Mouse (Mus musculus): ENCODE results near the gene Chpt1. TPM values are rescaled to one million over a fixed set of nuclear protein-coding genes. Genes with fewer than 3 reads are reported as not detected.

Chpt1 gene
- polyA plus RNA-seq, 1 experiment = 28.7 TPM

DNA sequence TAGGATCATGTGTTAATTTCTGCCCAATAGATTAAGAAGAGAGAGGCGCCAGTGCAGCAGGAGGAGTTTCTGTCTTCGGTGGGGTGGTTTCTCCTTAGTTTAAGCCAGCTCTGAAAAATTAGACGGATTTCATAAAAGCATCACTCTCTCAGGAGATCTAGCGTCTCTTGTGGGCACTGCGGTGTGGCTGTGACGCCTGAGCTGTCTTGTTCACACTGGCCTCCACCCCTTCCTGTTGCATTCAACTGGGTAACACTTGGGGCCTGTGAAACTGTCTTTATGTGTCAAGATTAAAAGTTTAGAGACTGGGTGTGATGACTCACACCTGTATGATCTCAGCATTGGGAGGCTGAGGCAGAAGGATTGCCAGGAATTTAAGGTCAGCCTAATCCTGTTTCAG lies 75.9 kb downstream of the Chpt1 start:
- H3K27ac ChIP-seq (ENCODE audit: control insufficient read depth, insufficient read depth, low read length) = no peak overlapping the region
- no peak for TF ChIP-seq CTCF (IDR thresholded peaks at IDR 0.05; ENCODE audit: borderline replicate concordance, control insufficient read depth, extremely low read depth, insufficient read depth, low read length, poor library complexity)
- TF ChIP-seq POLR2A (IDR thresholded peaks at IDR 0.05; ENCODE audit: control insufficient read depth, extremely low read depth, insufficient read depth, low read length, poor library complexity) = no peak
- no peaks in the 10 kb centered on the region for H3K27me3 ChIP-seq (ENCODE audit: control insufficient read depth, insufficient read depth, low read length)
- 98% methylated on average over 6 of the region's 6 CpGs for WGBS
- no peak for DNase-seq
- no peaks in the 10 kb centered on the region for H3K4me1 ChIP-seq (replicated peaks; ENCODE audit: control insufficient read depth, insufficient read depth, low read length)
- peaks cover 15% of the 10 kb centered on the region for H3K36me3 ChIP-seq (ENCODE audit: control insufficient read depth, insufficient read depth, low read length)
- H3K4me3 ChIP-seq (ENCODE audit: control insufficient read depth, insufficient read depth, low read length) = no peak overlapping the region

DNA sequence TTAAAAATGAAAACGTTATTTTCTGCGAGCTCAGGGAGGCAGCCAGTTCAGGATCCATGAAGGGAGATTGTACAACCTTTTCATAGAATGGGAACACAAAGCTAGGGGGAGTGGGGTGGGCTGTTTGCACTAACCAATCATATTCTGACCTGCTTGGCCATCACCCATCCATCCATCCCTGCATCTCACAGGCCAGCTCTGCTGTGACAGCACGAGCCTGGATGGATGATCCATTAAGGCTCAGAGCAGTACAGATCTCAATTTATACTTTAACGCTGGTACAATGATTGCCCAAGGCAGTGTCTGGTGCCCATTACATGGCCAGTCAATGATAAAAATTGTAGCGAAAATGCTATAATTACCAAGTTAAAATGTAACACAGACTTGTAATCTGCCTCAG lies 77.0 kb downstream of the Chpt1 start:
- 81% methylated on average over 5 of the region's 5 CpGs for WGBS
- no peak overlapping the region for H3K27ac ChIP-seq (ENCODE audit: control insufficient read depth, insufficient read depth, low read length)
- peaks cover 16% of the 10 kb centered on the region for H3K36me3 ChIP-seq (ENCODE audit: control insufficient read depth, insufficient read depth, low read length)
- no peak overlapping the region for H3K4me3 ChIP-seq (ENCODE audit: control insufficient read depth, insufficient read depth, low read length)
- no peaks in the 10 kb centered on the region for H3K27me3 ChIP-seq (ENCODE audit: control insufficient read depth, insufficient read depth, low read length)
- H3K4me1 ChIP-seq (replicated peaks; ENCODE audit: control insufficient read depth, insufficient read depth, low read length) = no peaks in the 10 kb centered on the region
- DNase-seq = no peak
- no peak for TF ChIP-seq CTCF (IDR thresholded peaks at IDR 0.05; ENCODE audit: borderline replicate concordance, control insufficient read depth, extremely low read depth, insufficient read depth, low read length, poor library complexity)
- TF ChIP-seq POLR2A (IDR thresholded peaks at IDR 0.05; ENCODE audit: control insufficient read depth, extremely low read depth, insufficient read depth, low read length, poor library complexity) = no peak

DNA sequence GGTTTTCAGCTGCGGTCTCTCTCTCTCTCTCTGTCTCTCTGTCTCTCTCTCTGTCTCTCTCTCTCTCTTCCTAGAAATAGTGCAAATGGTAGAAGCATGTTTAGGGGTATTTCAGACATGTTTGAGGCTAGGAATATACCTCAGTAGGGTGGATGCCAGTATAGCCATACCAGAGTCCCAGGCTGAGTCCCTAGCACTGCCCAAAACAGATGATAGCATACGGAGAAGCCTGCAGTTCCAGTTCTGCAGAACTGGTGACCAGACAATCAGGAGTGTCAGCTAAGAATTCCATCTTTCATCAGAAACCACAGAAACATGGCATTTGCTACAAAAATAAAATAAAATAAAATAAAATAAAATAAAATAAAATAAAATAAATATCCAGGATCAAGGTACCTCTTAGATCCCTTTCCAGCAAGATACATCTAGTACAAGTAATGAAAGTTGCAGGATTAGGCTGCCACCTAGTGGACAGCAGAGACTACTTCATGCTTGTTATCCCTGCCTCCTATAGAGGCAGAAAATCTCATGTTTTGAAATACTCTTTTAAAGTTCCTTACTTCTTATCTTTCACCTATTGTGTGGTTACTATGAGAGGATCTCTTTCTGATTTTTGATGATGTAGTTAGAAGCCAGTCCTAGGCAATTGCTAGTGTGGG lies 77.6 kb downstream of the Chpt1 start:
- no peak for TF ChIP-seq POLR2A (IDR thresholded peaks at IDR 0.05; ENCODE audit: control insufficient read depth, extremely low read depth, insufficient read depth, low read length, poor library complexity)
- TF ChIP-seq CTCF (IDR thresholded peaks at IDR 0.05; ENCODE audit: borderline replicate concordance, control insufficient read depth, extremely low read depth, insufficient read depth, low read length, poor library complexity) = no peak
- Histone ChIP-seq H3K4me3 (ENCODE audit: control insufficient read depth, insufficient read depth, low read length) (no peak overlapping the region), H3K27ac (ENCODE audit: control insufficient read depth, insufficient read depth, low read length) (no peak overlapping the region), H3K4me1 (replicated peaks; ENCODE audit: control insufficient read depth, insufficient read depth, low read length) (peaks cover 2% of the 10 kb centered on the region; the same call in 1 of the 2 replicates), H3K36me3 (ENCODE audit: control insufficient read depth, insufficient read depth, low read length) (peaks cover 20% of the 10 kb centered on the region), H3K27me3 (ENCODE audit: control insufficient read depth, insufficient read depth, low read length) (no peaks in the 10 kb centered on the region)
- 93% methylated on average over 2 of the region's 2 CpGs for WGBS
- peak; percentile 57 for DNase-seq

DNA sequence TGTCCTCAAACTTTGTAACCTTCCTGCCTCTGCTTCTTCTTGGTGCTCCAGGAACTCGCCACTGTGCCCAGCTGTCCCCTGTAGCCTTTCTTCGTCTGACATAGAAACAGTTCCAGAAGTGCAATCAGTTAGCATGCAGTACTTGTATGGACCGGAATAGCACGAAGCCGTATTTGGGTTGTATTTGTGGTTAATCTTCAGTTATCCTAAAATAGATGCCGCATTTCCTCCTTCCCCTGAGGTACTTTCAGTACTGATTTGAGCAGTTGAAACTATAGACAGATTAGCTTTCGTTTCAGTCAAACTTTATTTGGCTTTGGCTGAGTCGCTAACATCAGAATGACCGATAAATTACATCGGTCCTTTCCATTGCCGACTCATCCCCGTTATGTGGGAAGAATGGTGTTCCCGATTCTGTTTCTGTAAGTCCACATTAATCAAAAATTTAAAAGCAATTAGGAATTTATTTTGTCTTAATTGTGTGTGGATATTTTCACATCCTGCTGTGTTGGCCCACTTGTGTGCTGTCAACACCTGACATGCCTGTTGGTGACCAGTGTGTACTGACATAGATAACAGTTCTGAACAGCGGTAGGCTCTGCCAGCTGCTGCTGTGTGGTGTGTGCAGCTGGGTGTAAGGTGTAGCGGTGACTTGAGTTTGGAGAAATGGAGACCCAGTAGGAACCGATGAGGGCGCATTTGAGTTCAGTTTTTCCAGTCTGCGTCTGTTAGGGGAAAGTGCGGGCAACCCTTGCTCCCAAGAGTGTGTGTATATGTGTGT lies 83.0 kb downstream of the Chpt1 start:
- DNase-seq = no peak
- WGBS = 27% methylated on average over 19 of the region's 19 CpGs
- Histone ChIP-seq H3K36me3 (ENCODE audit: control insufficient read depth, insufficient read depth, low read length) (peaks cover 10% of the 10 kb centered on the region; the same call in 1 of the 2 replicates), H3K4me1 (replicated peaks; ENCODE audit: control insufficient read depth, insufficient read depth, low read length) (peaks cover 19% of the 10 kb centered on the region), H3K27me3 (ENCODE audit: control insufficient read depth, insufficient read depth, low read length) (no peaks in the 10 kb centered on the region), H3K4me3 (ENCODE audit: control insufficient read depth, insufficient read depth, low read length) (no peak overlapping the region), H3K27ac (ENCODE audit: control insufficient read depth, insufficient read depth, low read length) (peak overlapping the region; percentile 49; the same call in 1 of the 2 replicates)
- TF ChIP-seq POLR2A (IDR thresholded peaks at IDR 0.05; ENCODE audit: control insufficient read depth, extremely low read depth, insufficient read depth, low read length, poor library complexity) (no peak), CTCF (IDR thresholded peaks at IDR 0.05; ENCODE audit: borderline replicate concordance, control insufficient read depth, extremely low read depth, insufficient read depth, low read length, poor library complexity) (no peak)

DNA sequence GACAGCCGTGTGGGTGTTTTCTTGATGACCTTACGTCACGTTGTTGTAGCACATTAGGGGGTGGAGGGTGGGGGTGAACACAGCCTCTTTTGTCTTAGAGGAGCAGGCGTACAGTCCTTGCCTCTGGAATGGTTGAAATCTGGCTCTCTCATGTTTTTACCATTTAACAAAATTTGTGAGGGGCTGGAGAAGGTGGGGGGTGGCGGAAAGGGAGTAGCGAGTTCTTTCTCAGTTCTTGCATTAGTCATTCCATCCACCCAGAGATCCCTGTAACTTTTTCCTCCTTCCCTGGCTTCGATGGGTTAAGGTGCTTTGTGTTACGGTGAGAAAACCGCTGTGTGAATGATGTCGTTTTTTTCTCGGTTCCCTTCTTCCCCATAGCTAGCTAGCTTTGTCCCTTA lies 83.7 kb downstream of the Chpt1 start:
- Histone ChIP-seq H3K27ac (ENCODE audit: control insufficient read depth, insufficient read depth, low read length) (no peak overlapping the region), H3K27me3 (ENCODE audit: control insufficient read depth, insufficient read depth, low read length) (no peaks in the 10 kb centered on the region), H3K36me3 (ENCODE audit: control insufficient read depth, insufficient read depth, low read length) (peaks cover 11% of the 10 kb centered on the region), H3K4me1 (replicated peaks; ENCODE audit: control insufficient read depth, insufficient read depth, low read length) (peaks cover 19% of the 10 kb centered on the region), H3K4me3 (ENCODE audit: control insufficient read depth, insufficient read depth, low read length) (no peak overlapping the region)
- TF ChIP-seq CTCF (IDR thresholded peaks at IDR 0.05; ENCODE audit: borderline replicate concordance, control insufficient read depth, extremely low read depth, insufficient read depth, low read length, poor library complexity) (no peak), POLR2A (IDR thresholded peaks at IDR 0.05; ENCODE audit: control insufficient read depth, extremely low read depth, insufficient read depth, low read length, poor library complexity) (no peak)
- 62% methylated on average over 11 of the region's 11 CpGs for WGBS
- DNase-seq = no peak

DNA sequence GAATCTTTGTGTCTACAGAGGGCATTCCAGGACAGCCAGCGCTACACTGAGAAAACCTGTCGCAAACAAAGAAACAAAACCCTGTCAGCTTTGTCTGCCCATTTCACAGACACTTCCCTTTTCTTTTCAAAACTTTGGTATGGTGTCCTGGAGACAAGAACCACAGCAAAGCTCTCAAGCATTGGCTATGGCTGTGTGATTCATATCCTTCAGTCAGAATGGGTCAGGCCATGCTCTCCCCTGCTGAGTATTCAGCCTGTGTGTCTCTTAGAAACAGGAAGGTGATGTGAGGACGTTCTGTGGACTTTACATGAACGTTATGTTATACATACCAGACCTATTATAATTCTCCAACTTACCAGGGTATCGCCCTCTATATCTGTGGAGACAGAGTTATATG lies 86.2 kb downstream of the Chpt1 start:
- peaks cover 16% of the 10 kb centered on the region for H3K36me3 ChIP-seq (ENCODE audit: control insufficient read depth, insufficient read depth, low read length)
- no peaks in the 10 kb centered on the region for H3K27me3 ChIP-seq (ENCODE audit: control insufficient read depth, insufficient read depth, low read length)
- H3K27ac ChIP-seq (ENCODE audit: control insufficient read depth, insufficient read depth, low read length) = no peak overlapping the region
- no peak overlapping the region for H3K4me3 ChIP-seq (ENCODE audit: control insufficient read depth, insufficient read depth, low read length)
- TF ChIP-seq CTCF (IDR thresholded peaks at IDR 0.05; ENCODE audit: borderline replicate concordance, control insufficient read depth, extremely low read depth, insufficient read depth, low read length, poor library complexity) (no peak), POLR2A (IDR thresholded peaks at IDR 0.05; ENCODE audit: control insufficient read depth, extremely low read depth, insufficient read depth, low read length, poor library complexity) (no peak)
- WGBS = 63% methylated on average over 5 of the region's 5 CpGs
- DNase-seq = no peak
- peaks cover 19% of the 10 kb centered on the region for H3K4me1 ChIP-seq (replicated peaks; ENCODE audit: control insufficient read depth, insufficient read depth, low read length)

Data from thymus, adult 2 months (tissue).